Mouse (Mus musculus) urinary bladder, postnatal 36 days (tissue): ENCODE measurements at regions not wholly inside any gene's neighbourhood (a gene's known extent, or its start where the extent isn't known, plus 50 kb on each side); places are given as distances from the start of the nearest gene placed in this dataset.

Experiments used
- DNase-seq, 2 experiments: peaks; one replicate each; pipeline ENCODE4 v3.0.0; 2022; ENCODE audit warnings: low spot score in 2 of 2, mixed read lengths in 1 of 2

DNA sequence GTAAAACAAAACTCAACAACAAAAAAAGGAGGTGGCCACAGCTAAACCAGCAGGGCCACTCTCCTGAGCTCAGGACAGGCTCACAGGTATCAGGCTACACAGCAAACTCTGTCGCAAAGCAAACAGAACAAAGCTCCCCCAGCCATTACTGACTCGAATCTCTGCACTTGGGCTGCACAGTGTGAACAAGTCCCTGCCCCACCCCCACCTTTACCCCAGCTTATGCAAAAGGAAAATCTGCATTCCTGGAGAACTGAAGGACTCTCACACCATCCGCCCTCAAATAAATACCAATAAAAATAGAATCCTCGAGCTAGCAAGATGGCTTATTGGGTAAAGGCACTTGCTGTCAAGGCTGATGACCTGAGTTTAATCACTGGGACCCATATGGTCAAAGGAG, 60.6 kb upstream of the Syt13 start:
- no peak for DNase-seq

DNA sequence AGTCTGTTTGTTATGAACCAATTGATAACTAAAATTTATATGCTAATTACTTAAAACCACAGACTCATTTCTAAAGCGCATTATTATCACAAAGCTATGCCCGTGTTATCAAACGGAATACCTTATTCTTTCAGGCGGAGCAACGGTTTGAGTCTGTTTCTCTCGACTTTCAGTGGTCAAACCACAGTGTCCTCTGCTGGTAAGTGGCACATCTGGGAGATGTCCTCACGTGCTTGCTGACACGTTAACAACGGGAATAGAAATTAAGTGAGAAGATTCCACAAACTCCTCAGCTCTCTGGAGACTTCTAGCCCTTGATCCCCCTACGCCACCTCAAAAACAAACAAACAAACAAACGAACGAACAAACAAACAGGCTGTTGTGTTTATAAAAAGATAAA, 58.9 kb upstream of the Syt13 start:
- no peak for DNase-seq

DNA sequence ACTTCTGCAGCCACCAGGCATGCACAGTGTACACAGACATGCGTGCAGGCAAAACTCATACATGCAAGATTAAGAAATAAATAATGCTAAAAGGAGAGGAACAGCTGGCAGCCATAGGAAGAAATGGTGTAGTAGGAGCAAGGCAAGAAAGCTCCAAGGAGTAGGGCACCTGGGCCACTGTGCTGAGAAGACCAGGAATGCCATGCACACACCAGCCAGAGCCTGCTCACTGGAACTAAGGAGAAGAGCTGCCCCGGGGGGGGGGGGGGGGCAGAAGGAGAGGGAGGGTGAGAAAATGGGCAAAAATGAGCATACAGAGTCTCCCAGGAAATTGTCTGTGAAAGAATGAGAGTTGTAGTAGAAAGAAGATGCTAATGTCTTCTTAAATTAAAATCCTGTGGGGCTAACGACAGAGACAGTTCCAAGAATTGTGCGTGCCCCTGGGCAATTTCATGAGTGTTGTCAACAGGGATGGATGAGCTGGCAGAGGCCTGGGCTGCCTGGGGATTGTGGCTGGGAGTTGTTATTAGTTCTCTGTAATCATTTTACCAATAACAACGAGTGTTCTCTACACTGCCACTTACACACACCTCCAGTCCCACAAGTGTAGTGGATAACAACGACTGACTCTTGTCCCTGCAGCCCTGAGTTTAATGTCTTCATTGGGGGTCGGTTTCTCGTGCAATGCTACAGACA, 54.2 kb upstream of the Syt13 start:
- no peak for DNase-seq
